Mouse (Mus musculus): ENCODE results near the gene Ube2e1. TPM values are rescaled to one million over a fixed set of nuclear protein-coding genes. Genes with fewer than 3 reads are reported as not detected.
A peak's percentile ranks its signal among the peaks of the same experiment; 100 is the strongest.
"Not testable (repeated sequence)": the region's sequence is repeated elsewhere in the genome, so short reads cannot be mapped to it uniquely, and the experiment has no call there.

The Ube2e1 gene
- polyA plus RNA-seq, 1 experiment from 2014 or later, result 163 TPM

DNA sequence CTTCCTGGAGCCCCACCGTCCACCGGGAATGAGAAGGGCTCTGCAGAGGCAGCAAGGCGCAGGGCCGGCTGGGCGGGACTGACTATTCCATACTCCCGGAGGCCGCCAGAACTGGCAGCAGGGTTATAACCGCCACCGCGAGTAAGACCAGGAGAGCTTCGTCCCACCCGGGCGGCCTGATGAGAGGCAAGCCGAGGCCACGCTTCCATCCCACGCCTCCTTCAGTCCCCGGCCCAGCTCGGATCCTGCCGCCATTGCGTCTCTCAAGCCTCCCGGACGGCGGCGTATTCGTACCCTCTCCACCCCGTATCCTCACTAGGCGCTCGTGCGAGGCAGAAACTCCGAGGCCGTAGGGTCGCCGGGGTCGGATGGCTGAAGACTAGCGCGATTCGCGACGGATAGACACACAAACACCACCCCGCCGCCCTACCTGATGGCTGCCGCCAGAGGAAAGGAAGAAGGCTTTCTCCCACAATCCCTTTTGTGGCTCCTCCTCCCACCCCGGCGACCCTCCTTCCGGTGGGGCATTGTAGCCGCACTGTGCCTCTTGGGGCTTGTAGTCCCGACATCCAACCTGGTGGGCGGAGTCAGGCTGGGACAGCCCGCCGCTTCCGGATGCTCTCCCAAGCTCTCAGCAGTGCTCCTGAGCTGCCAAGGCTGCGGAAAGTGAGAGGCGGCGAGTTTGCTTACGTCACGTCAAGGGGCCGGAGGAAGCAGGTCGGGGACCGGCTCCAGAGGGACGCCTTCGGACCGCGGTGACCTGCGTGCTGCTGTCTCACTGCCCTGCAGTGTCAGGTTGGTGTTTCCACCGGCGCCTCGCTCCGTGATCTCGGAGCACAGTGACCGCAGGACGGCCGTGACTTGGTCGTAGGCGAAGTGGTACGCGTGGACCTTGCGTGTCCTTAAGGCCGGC is 60.9 kb downstream of the Ube2e1 start, which contains the start of the genes Nkiras1 and Rpl15:
Nkiras1 (plus strand) TSS at position 608 of the 913 bp plus-strand sequence.
Rpl15 (minus strand) TSS at position 863 of the 913 bp plus-strand sequence.
- peaks cover 10% of the 10 kb centered on the region for H3K4me1 ChIP-seq
- H3K4me3 ChIP-seq, result peak within 1 kb of the TSS; percentile 96
- peak; percentile 99 for DNase-seq (ENCODE audit: low spot score)
- no peaks in the 10 kb centered on the region for H3K27me3 ChIP-seq (replicated peaks; ENCODE audit: low read depth, poor library complexity, severe bottlenecking)
- H3K36me3 ChIP-seq (replicated peaks), result peaks cover 39% of the 10 kb centered on the region
- peak within 1 kb of the TSS; percentile 98 for H3K27ac ChIP-seq (replicated peaks)
- WGBS, result under 1% methylated on average over 78 of the region's 78 CpGs
- no peaks in the 10 kb centered on the region for H3K9me3 ChIP-seq

DNA sequence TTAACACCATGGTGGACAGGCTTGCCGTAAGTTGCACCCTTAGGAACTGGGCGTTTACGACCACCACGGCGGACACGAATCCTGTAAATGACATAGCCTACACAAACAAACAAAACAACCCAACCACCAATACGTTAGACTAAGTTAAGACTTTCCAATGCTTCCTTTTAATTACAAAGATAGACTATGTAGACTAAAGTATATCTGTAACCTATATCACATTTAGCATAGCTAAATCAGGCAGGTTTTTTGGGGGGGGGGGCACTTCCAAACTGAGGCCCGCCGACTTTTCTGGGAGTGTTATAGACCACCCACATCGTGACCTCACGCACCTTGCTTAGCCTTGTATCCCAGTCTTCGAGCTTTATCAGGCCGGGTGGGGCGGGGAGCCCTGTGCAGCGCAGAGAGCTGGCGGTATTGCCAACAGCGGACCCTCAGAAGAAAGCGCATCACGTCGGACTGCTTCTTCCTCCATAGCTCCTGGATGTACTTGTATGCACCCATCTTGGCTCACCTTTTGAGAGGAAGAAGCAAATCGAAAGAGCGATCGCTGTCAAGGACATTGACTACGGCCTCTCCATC is 61.6 kb downstream of the Ube2e1 start:
- H3K27ac ChIP-seq (replicated peaks), result peak overlapping the region; percentile 98
- H3K4me1 ChIP-seq, result peaks cover 10% of the 10 kb centered on the region
- DNase-seq (ENCODE audit: low spot score), result peak; percentile 38
- H3K36me3 ChIP-seq (replicated peaks), result peaks cover 42% of the 10 kb centered on the region
- not testable (repeated sequence) for H3K27me3 ChIP-seq (replicated peaks; ENCODE audit: low read depth, poor library complexity, severe bottlenecking); H3K9me3 ChIP-seq
- peak overlapping the region; percentile 96 for H3K4me3 ChIP-seq
- WGBS, result under 1% methylated on average over 24 of the region's 24 CpGs

DNA sequence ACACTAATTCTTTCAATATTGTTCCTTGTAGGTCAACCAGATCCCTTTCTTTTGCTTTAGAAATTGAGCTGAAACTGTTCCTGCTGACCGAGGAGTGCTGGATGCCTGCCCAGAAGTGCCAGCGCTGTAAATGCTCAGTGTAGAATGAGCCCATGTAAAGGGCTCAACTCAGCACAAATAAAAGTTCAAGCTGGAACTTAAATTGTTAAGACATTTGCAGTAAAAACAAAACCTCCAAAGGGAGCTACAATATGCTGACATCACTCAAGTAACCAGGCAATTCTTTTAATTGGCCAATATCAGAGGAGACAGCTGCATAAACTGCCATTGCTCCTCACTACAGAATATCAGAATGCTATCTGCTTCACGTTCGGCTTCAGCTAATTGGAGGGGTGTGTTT is 68.2 kb downstream of the Ube2e1 start:
- no peak for DNase-seq (ENCODE audit: low spot score)
- Histone ChIP-seq H3K36me3 (replicated peaks) (peaks cover 58% of the 10 kb centered on the region), H3K4me1 (no peaks in the 10 kb centered on the region), H3K4me3 (no peak overlapping the region), H3K27me3 (replicated peaks; ENCODE audit: low read depth, poor library complexity, severe bottlenecking) (no peaks in the 10 kb centered on the region), H3K9me3 (no peaks in the 10 kb centered on the region; the same call in 1 of the 2 replicates), H3K27ac (replicated peaks) (no peak overlapping the region)
- 65% methylated on average over 4 of the region's 4 CpGs for WGBS

DNA sequence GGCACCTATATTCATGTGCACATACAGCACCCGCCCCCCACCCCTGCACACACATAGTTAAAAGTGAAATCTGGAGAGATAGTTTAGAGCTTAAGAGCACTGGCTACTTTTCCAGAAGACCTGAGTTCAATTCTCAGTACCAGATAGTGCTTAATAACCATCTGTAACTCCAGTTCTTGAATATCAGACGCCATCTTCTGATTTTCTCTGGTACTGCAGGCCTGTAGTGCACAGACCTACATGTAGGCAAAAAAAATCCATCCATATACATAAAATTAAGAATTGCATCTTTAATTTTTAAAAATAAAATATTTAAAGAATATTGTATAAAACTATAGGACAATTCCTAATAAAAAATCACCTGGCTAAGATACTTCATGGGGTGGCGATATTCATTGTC is 70.5 kb downstream of the Ube2e1 start:
- no peak overlapping the region for H3K27ac ChIP-seq (replicated peaks)
- DNase-seq (ENCODE audit: low spot score), result no peak

DNA sequence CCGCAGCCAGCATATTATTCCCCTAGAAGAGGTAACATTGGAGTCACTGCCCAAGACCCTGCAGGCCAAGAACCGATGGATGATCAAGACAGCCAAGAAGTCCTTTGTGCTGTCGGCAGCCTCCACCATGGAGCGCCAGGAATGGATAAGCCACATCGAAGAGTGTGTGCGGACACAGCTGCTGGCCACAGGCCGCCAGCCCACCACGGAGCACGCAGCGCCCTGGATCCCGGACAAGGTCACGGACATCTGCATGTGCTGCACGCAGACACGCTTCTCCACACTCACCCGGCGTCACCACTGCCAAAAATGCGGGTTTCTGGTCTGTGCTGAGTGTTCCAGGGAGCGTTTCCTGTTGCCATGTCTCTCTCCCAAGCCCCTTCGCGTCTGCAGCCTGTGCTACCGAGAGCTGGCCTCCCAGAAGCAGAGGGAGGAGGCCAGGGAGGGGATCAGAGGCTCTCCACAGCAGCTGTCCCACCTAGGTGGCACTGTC is 89.0 kb downstream of the Ube2e1 start:
- Histone ChIP-seq H3K9me3 (0 out of 2 replicates have a peak, but pooled peaks cover 6% of the 10 kb centered on the region), H3K4me1 (peaks cover 5% of the 10 kb centered on the region; the same call in 1 of the 2 replicates), H3K27ac (replicated peaks) (no peak overlapping the region), H3K27me3 (replicated peaks; ENCODE audit: low read depth, poor library complexity, severe bottlenecking) (no peaks in the 10 kb centered on the region), H3K36me3 (replicated peaks) (no peaks in the 10 kb centered on the region), H3K4me3 (no peak overlapping the region)
- WGBS, result 89% methylated on average over 21 of the region's 21 CpGs
- DNase-seq (ENCODE audit: low spot score), result no peak

More for the DNA sequence above, 70.5 kb downstream of the Ube2e1 start:
- WGBS, result 86% methylated on average over 3 of the region's 3 CpGs
- H3K27me3 ChIP-seq (replicated peaks; ENCODE audit: low read depth, poor library complexity, severe bottlenecking), result no peaks in the 10 kb centered on the region
- peaks cover 36% of the 10 kb centered on the region for H3K36me3 ChIP-seq (replicated peaks)
- no peaks in the 10 kb centered on the region for H3K4me1 ChIP-seq
- no peaks in the 10 kb centered on the region; the same call in 1 of the 2 replicates for H3K9me3 ChIP-seq
- no peak overlapping the region for H3K4me3 ChIP-seq

DNA sequence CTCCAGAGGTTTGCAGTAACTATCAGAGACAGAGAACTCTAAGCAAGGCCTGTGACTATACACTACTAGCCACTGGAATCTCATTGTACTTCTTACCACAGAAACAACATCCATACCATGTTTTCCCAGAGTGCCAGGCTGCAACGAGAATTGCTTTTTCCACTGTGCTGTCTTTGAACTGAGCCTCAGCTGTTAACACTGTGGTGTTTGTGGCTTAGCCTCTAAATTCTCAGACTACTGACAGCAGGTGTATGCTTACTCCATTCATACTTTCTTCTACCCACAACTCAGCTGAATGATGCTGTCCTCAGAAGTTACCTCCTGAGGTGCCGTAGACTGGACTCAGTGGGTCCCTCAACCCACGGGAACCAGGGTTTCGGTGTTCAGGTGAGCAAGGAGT is 89.9 kb downstream of the Ube2e1 start:
- 0 out of 2 replicates have a peak, but pooled peaks cover 6% of the 10 kb centered on the region for H3K9me3 ChIP-seq
- 89% methylated on average over 4 of the region's 4 CpGs for WGBS
- no peak overlapping the region for H3K4me3 ChIP-seq
- H3K27ac ChIP-seq (replicated peaks), result no peak overlapping the region
- no peak for DNase-seq (ENCODE audit: low spot score)
- no peaks in the 10 kb centered on the region for H3K36me3 ChIP-seq (replicated peaks)
- H3K27me3 ChIP-seq (replicated peaks; ENCODE audit: low read depth, poor library complexity, severe bottlenecking), result no peaks in the 10 kb centered on the region
- peaks cover 11% of the 10 kb centered on the region for H3K4me1 ChIP-seq

DNA sequence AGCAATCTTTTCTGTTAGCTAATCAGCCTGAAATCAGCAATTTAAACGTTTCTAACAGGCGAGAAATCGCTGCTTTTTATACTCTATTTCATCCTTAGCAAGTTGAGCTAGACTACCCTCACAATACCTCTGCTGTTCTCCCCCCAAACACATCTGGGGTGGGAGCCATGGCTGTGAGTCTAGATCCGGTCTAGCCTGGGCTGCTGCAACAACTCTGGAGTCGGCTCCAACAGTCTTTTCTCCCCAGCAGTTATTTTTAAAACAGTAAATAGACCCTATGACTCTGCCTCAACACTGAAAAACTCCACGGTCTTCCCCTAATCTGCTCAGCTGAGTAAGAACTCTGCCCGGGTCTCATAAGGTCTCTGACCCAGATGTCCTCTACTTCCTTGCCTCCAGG is 91.5 kb downstream of the Ube2e1 start:
- Histone ChIP-seq H3K4me3 (no peak overlapping the region), H3K4me1 (peaks cover 11% of the 10 kb centered on the region), H3K36me3 (replicated peaks) (no peaks in the 10 kb centered on the region), H3K27ac (replicated peaks) (no peak overlapping the region), H3K9me3 (0 out of 2 replicates have a peak, but pooled peaks cover 6% of the 10 kb centered on the region), H3K27me3 (replicated peaks; ENCODE audit: low read depth, poor library complexity, severe bottlenecking) (no peaks in the 10 kb centered on the region)
- WGBS, result 55% methylated on average over 7 of the region's 7 CpGs
- no peak for DNase-seq (ENCODE audit: low spot score)

DNA sequence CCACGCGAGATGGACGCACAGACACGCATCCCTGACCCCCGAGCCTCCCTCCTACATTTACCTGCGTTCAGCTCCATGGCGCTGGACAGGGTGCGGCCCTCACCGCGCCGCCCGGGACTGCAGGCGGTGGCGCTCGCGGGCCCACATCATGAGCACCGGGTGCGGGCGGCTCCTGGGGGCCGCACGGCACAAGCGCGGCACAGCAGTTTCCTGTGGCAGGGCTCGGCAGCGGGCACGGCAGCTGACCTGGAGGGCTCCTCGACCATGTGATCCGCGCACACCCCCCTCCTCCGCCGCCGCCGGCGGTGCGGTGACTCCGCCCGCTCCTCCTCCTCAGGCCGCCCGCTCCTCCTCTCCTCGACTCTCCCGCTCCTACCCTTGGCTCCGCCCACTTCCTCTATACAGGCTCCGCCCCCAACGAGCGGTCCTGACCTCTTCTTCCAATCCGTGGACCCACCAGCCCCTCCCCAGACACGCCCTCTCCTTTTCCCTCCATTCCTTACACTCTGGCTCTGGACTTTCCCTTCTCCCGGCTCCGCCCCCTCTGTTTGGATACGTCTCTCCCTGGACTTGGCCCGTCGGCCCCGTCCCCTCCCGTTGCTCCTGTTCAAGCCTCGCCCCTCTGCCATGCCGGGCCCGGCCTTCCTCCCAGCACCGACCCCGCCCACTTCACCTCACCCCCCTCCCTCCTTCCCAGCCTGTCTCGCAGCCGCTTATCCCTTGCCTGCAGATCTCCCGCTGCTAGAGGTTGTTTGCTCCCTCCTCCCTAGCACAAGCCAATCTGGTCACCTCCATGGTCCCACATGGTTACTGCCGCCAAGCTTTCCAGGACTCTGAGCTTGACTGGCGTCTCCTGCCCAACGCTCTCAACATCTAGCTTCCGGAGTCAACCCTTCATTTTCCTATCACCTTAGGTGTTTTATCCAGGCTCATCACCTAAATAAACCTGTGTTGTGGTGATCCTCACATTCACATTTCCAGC is 92.6 kb downstream of the Ube2e1 start, which contains the start of gene Nr1d2:
Nr1d2 (minus strand) TSS at position 378 of the 982 bp plus-strand sequence.
- H3K27ac ChIP-seq (replicated peaks), result peak within 1 kb of the TSS; percentile 89
- peak within 1 kb of the TSS; percentile 81 for H3K4me3 ChIP-seq
- H3K36me3 ChIP-seq (replicated peaks), result no peaks in the 10 kb centered on the region
- peaks cover 17% of the 10 kb centered on the region for H3K4me1 ChIP-seq
- peak; percentile 99 for DNase-seq (ENCODE audit: low spot score)
- under 1% methylated on average over 61 of the region's 66 CpGs for WGBS
- H3K27me3 ChIP-seq (replicated peaks; ENCODE audit: low read depth, poor library complexity, severe bottlenecking), result no peaks in the 10 kb centered on the region
- 0 out of 2 replicates have a peak, but pooled peaks cover 6% of the 10 kb centered on the region for H3K9me3 ChIP-seq

DNA sequence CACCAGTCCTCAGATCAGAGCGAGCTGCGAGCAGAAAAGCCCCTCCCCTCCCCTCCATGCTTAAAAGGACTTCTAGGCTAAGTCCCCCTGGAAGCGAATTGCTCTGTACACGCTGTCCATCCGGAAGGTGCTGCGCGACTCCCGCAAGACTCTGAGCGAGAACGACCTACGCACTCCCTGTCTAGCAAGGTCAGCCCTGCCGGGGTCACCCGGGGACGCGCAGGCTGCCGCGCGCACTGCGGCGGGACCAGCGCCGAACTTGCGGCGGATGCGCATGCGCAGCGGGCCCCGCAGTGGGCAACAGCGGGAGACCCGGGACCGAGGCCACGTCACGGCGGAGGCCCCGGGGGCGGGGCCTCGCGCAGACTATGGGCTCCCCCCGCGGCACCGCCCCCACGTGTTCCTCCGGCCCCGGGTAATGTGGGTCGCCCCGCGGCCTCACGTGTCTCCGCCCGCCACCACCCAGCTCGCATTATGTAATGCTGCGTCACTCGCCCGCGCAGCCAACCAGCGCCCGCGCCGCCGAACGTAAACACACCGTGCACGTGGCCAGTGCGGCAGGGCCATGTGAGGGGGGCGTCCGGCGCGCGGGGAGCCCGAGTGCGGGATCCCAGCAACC is 93.4 kb downstream of the Ube2e1 start:
- WGBS, result under 1% methylated on average over 71 of the region's 71 CpGs
- H3K9me3 ChIP-seq, result 0 out of 2 replicates have a peak, but pooled peaks cover 3% of the 10 kb centered on the region
- H3K36me3 ChIP-seq (replicated peaks), result no peaks in the 10 kb centered on the region
- H3K4me1 ChIP-seq, result peaks cover 17% of the 10 kb centered on the region
- H3K4me3 ChIP-seq, result peak overlapping the region; percentile 81
- peak; percentile 98 for DNase-seq (ENCODE audit: low spot score)
- H3K27ac ChIP-seq (replicated peaks), result peak overlapping the region; percentile 89
- H3K27me3 ChIP-seq (replicated peaks; ENCODE audit: low read depth, poor library complexity, severe bottlenecking), result no peaks in the 10 kb centered on the region

DNA sequence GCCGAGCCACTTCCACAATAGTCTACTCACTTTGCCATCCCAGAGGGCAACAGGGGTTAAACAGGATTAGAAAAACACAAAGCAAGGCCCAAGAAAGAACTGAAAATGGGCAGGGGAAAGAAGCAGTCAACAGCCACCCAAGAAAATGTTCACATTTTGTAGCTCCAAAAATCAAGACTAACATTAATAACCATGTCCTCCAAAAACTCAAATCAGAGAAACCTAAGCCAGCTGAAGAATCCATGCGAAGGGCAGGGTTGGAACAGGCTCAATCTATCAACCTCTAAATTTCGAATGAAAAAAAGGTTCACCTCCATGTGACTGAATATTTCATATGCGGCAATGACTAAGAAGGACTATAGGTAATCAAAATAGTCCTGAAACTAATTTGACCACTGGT is 94.3 kb downstream of the Ube2e1 start:
- WGBS, result 58% methylated on average over 4 of the region's 4 CpGs
- H3K27ac ChIP-seq (replicated peaks), result peak overlapping the region; percentile 89; the same call in 1 of the 2 replicates
- H3K4me3 ChIP-seq, result peak overlapping the region; percentile 81
- H3K4me1 ChIP-seq, result peaks cover 17% of the 10 kb centered on the region
- no peaks in the 10 kb centered on the region for H3K27me3 ChIP-seq (replicated peaks; ENCODE audit: low read depth, poor library complexity, severe bottlenecking)
- no peaks in the 10 kb centered on the region for H3K36me3 ChIP-seq (replicated peaks)
- DNase-seq (ENCODE audit: low spot score), result no peak
- 0 out of 2 replicates have a peak, but pooled peaks cover 3% of the 10 kb centered on the region for H3K9me3 ChIP-seq

DNA sequence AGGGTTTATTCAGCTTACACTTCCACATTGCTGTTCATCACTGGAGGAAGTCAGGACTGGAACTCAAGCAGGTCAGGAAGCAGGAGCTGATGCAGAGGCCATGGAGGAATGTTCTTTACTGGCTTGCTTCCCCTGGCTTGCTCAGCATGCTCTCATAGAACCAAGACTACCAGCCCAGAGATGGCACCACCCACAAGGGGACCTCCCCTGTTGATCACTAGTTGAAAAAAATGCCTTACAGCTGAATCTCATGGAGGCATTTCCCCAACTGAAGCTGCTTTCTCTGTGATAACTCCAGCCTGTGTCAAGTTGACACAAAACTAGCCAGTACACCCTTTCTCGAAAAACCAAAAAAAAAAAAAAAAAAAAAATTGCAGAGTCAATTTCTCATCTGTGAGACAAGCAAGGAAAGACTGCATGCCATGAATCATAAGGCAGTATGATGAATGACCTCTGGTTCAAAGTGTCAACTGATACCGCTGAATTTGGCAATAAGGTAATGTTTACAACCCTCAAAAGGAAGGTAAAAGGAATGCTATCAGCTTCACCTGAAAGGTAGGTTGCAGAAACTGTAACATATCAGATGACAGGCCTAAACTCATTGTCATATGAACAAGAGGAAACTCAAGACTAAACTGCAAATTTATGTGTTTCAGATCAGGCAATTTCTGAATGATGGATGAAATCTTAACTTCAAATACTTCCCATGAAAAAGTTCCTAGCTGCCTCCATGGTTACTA is 95.0 kb downstream of the Ube2e1 start:
- not testable (repeated sequence) for H3K4me3 ChIP-seq; H3K9me3 ChIP-seq; H3K36me3 ChIP-seq (replicated peaks); H3K27ac ChIP-seq (replicated peaks); H3K27me3 ChIP-seq (replicated peaks; ENCODE audit: low read depth, poor library complexity, severe bottlenecking); DNase-seq (ENCODE audit: low spot score)
- peaks cover 17% of the 10 kb centered on the region for H3K4me1 ChIP-seq
- 88% methylated on average over 2 of the region's 2 CpGs for WGBS
